Mouse (Mus musculus) liver, postnatal 0 days (tissue): ENCODE measurements around the gene Hist1h4b.

Experiments
- CTCF ChIP-seq: sonication (generic); IDR thresholded peaks from 2 replicates; pipeline ENCODE4 v1.5.1; 2016; ENCODE audit warnings: antibody characterized with exemption, low read depth
- EP300 ChIP-seq: IDR thresholded peaks from 2 replicates; pipeline ENCODE4 v1.6.1; 2016; ENCODE audit warnings: antibody characterized with exemption, low read depth, mild to moderate bottlenecking

GRCm38 (mm10) chr13:23772561-23773313 is 15.9 kb downstream of the Hist1h4b start:
- no peak for TF ChIP-seq CTCF
- no peak for TF ChIP-seq EP300
